Mouse (Mus musculus) hindbrain, embryonic 16.5 days (tissue): ENCODE results near the gene Prex1. TPM values are rescaled to one million over a fixed set of nuclear protein-coding genes. Genes with fewer than 3 reads are reported as not detected.
"Not testable (repeated sequence)": the region's sequence is repeated elsewhere in the genome, so short reads cannot be mapped to it uniquely, and the experiment has no call there.

ENCODE experiments used
- ATAC-seq: fragments of 200-750 bp; cut with Nextera tagmentation; 2 replicates; pipeline ENCODE4 v1.8.0; 2017; ENCODE audit warnings: moderate TSS enrichment, moderate library complexity
- H3K27ac ChIP-seq: fragments of 300-500 bp; sonication (generic); 2 replicates; pipeline ENCODE4 v1.5.1; 2014; ENCODE audit warnings: low read depth, mild to moderate bottlenecking, control low read depth, low read length, moderate library complexity
- H3K27me3 ChIP-seq: fragments of 300-500 bp; sonication (generic); replicated peaks from 2 replicates; pipeline ENCODE4 v1.6.1; 2014; ENCODE audit warnings: low read length; ENCODE audit not compliant: control insufficient read depth, insufficient read depth
- H3K36me3 ChIP-seq: fragments of 300-500 bp; sonication (generic); 2 replicates; pipeline ENCODE4 v1.6.1; 2014; ENCODE audit warnings: mild to moderate bottlenecking, low read length, moderate library complexity, mixed read lengths; ENCODE audit not compliant: control insufficient read depth, insufficient read depth
- H3K4me1 ChIP-seq: fragments of 300-500 bp; sonication (generic); 2 replicates; pipeline ENCODE4 v1.6.1; 2014; ENCODE audit warnings: low read depth, low read length; ENCODE audit not compliant: control insufficient read depth, insufficient read depth
- H3K4me2 ChIP-seq: fragments of 300-500 bp; sonication (generic); 2 replicates; pipeline ENCODE4 v1.6.1; 2014; ENCODE audit warnings: mild to moderate bottlenecking, low read length, control low read depth, moderate library complexity
- H3K4me3 ChIP-seq: fragments of 300-500 bp; sonication (generic); 2 replicates; pipeline ENCODE4 v1.5.1; 2014; ENCODE audit warnings: mild to moderate bottlenecking, low read length, control low read depth, moderate library complexity
- H3K9ac ChIP-seq: fragments of 300-500 bp; sonication (generic); 2 replicates; pipeline ENCODE4 v1.6.1; 2014; ENCODE audit warnings: low read depth, mild to moderate bottlenecking, control low read depth, low read length, moderate library complexity
- H3K9me3 ChIP-seq: fragments of 300-500 bp; sonication (generic); 2 replicates; pipeline ENCODE4 v1.6.1; 2014; ENCODE audit warnings: mild to moderate bottlenecking, low read length, moderate library complexity; ENCODE audit not compliant: control insufficient read depth
- WGBS: fragments of 180-500 bp; shearing (Covaris S2); extraction: QIAGEN DNeasy Blood & Tissue Kit; methylation state at CpG from one replicate; pipeline ENCODE4 v1.1.7; 2014; 5-methylcytosine and 5-hydroxymethylcytosine counted together
- polyA plus RNA-seq: library from polyadenylated mRNA; unstranded; fragments of >200 nt; fragmentation: Nextera tagmentation; extraction: Ambion mirVana; gene quantifications from 2 replicates; pipeline ENCODE4 v1.2.1, GENCODE M21; 2015

Prex1 gene
- polyA plus RNA-seq, 1 experiment from 2014 or later, result 27.3 TPM

DNA sequence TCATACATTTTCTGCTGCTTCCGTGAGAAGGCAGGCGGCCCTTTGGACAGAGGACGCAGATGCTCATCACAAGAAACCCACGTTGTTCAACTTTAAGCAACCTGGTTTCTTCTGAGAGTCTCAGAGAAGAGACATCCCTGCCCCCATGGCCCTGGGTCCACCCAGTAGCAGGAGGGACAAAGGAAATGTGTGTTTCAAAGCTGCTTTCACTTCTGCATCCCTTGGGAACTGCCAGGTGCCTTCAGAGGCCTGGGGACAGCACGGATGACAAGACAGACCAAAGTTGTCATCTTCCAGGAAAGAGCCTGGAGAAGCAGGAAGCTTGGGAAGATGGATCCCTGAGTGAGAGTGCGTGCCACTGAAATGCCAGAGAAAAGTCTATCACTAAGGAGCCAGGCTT, 27.8 kb upstream of the Prex1 start:
- H3K27me3 ChIP-seq, result no peaks in the 10 kb centered on the region
- no peak for ATAC-seq
- H3K36me3 ChIP-seq, result no peaks in the 10 kb centered on the region
- H3K4me1 ChIP-seq, result no peaks in the 10 kb centered on the region
- H3K9me3 ChIP-seq, result no peaks in the 10 kb centered on the region
- H3K27ac ChIP-seq, result no peak overlapping the region
- 84% methylated on average over 6 of the region's 6 CpGs for WGBS
- H3K4me3 ChIP-seq, result no peak overlapping the region
- H3K4me2 ChIP-seq, result no peak overlapping the region
- no peak overlapping the region; the same call in 1 of the 2 replicates for H3K9ac ChIP-seq

DNA sequence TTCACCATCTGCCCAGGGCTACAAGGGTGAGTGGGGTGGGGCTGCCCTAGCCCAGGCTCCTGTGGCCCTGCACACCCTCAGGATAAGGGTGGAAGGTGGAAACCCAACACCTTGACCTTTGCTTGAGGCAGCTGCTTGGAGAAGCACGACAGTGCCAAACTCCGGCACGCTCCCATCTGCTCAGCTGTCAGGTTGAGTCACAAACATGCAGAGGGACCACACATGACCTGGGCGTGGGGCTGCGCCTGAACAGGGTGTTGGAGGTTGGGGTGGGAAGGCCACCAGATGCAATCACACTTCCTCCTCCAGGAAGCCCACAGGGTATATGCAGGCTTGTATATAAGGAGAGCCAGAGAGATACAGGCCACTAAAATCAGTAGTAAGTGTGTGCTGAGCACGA, 26.8 kb upstream of the Prex1 start:
- H3K9ac ChIP-seq, result no peak overlapping the region

DNA sequence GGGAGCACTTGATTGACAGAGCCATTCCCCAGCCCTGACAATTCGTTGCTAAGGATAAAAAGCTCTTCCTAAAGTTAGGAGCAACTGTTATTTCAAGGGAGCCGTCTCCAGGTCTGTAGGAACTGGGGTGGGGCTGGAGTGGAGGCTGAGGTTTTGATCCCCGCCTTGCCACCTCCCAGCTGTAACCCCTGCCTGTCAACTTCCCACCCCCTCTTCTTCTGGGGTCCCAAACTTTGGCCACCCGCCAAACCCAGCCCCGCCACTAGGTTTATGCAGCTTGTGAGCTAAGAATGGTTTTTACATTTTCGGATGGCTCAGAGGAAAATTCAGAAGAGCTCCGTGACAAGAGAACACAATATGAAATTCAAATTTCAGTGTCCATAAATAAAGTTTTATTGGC, 23.7 kb upstream of the Prex1 start:
- Histone ChIP-seq H3K9ac (no peak overlapping the region), H3K27me3 (no peaks in the 10 kb centered on the region), H3K27ac (no peak overlapping the region), H3K4me2 (no peak overlapping the region), H3K9me3 (no peaks in the 10 kb centered on the region), H3K4me3 (no peak overlapping the region), H3K36me3 (no peaks in the 10 kb centered on the region), H3K4me1 (no peaks in the 10 kb centered on the region; the same call in 1 of the 2 replicates)
- 58% methylated on average over 7 of the region's 7 CpGs for WGBS
- no peak for ATAC-seq

More for the DNA sequence above, 26.8 kb upstream of the Prex1 start:
- 89% methylated on average over 6 of the region's 6 CpGs for WGBS
- Histone ChIP-seq H3K36me3 (no peaks in the 10 kb centered on the region), H3K27ac (no peak overlapping the region), H3K4me1 (no peaks in the 10 kb centered on the region; the same call in 1 of the 2 replicates), H3K27me3 (no peaks in the 10 kb centered on the region), H3K4me3 (no peak overlapping the region), H3K9me3 (no peaks in the 10 kb centered on the region), H3K4me2 (no peak overlapping the region)
- no peak for ATAC-seq

DNA sequence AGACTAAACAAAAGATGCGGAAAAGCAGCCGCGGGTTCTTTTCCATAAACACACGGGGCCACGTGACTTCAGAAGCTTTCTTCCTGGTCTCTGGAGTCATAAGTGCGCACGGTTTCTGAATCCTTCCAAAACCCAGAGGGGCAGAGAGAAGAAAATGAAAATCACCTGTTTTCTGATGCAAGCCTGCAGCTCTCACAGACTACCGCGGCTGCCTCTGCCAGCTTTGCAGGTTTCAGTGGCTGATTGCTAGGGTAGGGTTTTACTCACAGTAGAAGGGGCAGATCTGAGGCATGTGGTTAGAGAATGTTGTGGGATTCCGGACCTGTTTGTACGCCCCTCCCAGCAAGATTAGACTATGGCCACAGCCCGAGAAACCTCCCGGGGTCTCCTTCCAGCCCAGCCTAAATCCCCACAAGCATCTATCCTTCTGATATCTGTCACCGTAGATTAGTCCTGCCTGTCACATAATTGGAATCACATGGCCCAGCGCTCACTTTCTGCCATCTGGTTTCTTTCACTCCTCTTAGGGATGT, 21.9 kb upstream of the Prex1 start:
- Histone ChIP-seq H3K4me1 (peaks cover under 1% of the 10 kb centered on the region; the same call in 1 of the 2 replicates), H3K27me3 (no peaks in the 10 kb centered on the region), H3K4me2 (peak overlapping the region; percentile 37), H3K4me3 (no peak overlapping the region), H3K27ac (0 out of 2 replicates have a peak overlapping the region, but pooled peaks have one; percentile 31), H3K36me3 (no peaks in the 10 kb centered on the region), H3K9ac (peak overlapping the region; percentile 38; the same call in 1 of the 2 replicates), H3K9me3 (no peaks in the 10 kb centered on the region)
- ATAC-seq, result peak; percentile 58
- WGBS, result 32% methylated on average over 15 of the region's 15 CpGs

DNA sequence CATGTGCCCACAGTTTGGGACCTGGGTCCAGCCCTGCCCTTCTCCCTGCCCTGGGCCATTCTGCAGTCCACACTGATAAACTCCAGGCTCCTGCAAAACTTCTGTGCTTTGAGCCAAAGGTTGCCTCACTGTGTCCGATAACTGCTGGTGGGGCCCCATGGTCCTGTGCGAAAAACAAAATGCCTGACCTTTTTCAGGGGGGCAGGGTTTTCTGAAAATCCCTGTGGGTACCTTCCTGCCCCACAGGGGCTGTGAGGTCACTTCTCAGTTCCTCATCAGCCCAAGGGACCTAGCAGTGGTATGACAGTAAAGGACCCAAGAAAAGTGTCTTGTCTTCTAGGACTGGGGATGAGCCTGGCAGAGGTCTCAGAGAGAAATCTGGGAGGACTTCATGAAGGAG, 19.2 kb upstream of the Prex1 start:
- Histone ChIP-seq H3K9me3 (no peaks in the 10 kb centered on the region), H3K27me3 (no peaks in the 10 kb centered on the region), H3K36me3 (no peaks in the 10 kb centered on the region), H3K4me1 (peaks cover 18% of the 10 kb centered on the region), H3K4me3 (no peak overlapping the region), H3K4me2 (no peak overlapping the region), H3K9ac (no peak overlapping the region), H3K27ac (no peak overlapping the region)
- no peak for ATAC-seq
- 85% methylated on average over 2 of the region's 2 CpGs for WGBS

DNA sequence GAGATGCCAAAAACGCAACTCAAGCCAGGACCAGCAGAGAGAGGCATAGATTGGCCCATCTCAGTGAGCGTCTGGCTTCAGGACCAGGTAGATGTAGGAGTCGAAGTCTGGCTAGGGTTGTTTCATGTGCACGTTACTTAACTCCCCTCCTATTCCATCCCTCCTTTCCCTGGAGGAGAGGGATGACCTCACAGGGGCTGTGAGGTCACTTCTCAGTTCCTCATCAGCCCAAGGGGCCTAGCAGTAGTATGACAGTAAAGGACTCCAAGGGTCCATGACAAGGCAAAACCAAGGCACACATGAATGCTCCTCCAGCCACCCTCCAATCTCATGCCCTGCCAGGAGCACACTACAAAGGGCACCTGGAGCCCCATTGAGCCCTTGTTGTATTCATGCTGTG, 18.5 kb upstream of the Prex1 start:
- no peaks in the 10 kb centered on the region for H3K9me3 ChIP-seq
- ATAC-seq, result no peak
- H3K36me3 ChIP-seq, result no peaks in the 10 kb centered on the region
- no peak overlapping the region for H3K4me2 ChIP-seq
- H3K27me3 ChIP-seq, result no peaks in the 10 kb centered on the region
- H3K9ac ChIP-seq, result no peak overlapping the region
- 89% methylated on average over 4 of the region's 4 CpGs for WGBS
- H3K27ac ChIP-seq, result no peak overlapping the region
- H3K4me3 ChIP-seq, result no peak overlapping the region
- peaks cover 18% of the 10 kb centered on the region for H3K4me1 ChIP-seq

DNA sequence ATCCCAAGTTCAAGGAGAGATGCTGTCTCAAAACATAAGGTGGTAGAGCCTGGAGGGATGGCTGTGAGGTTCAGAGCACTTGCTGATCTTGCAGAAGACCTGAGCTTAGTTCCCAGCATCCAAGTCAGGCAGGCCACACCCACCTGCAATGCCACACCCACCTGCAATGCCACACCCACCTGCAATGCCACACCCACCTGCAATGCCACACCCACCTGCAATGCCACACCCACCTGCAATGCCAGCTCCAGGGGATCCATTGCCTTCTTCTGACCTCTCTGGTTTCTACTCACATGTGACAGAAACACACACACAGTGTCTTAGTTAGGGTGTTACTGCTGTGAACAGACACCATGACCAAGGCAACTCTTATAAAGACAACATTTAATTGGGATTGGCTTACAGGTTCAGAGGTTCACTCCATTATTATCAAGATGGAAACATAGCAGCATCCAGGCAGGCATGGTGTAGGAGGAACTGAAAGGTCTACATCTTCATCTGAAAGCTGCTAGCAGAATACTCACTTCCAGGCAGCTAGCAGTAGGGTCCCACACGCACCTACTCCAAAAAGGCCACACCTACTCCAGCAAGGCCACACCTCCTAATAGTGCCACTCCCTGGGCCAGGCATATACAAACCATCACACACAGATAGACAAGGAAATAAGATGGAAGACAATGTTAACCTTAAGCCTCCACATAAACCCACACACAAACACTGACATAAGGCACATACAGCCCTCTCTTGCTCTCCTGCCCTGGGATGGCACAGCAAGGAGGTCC, 17.7 kb upstream of the Prex1 start:
- not testable (repeated sequence) for ATAC-seq

DNA sequence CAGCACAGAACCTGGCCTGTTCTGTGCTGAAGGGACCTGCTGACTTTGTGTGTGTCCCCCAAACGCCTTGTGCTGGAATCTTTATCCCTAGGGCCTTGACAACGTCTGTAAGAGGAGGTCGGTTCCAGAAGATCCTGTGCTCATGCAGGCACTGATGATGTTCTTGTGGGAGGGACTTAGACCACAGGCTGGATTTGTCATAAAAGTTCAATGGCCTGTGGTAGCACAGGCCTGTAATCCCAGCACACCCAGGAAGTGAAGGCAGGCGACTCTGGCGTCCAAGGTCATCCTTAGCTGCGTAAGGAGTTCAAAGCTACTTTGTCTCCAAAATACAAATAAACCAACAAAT, 16.9 kb upstream of the Prex1 start:
- H3K9ac ChIP-seq, result 0 out of 2 replicates have a peak overlapping the region, but pooled peaks have one; percentile 1
- H3K9me3 ChIP-seq, result no peaks in the 10 kb centered on the region
- no peaks in the 10 kb centered on the region for H3K36me3 ChIP-seq
- H3K4me3 ChIP-seq, result no peak overlapping the region
- no peaks in the 10 kb centered on the region for H3K27me3 ChIP-seq
- ATAC-seq, result no peak
- H3K4me2 ChIP-seq, result no peak overlapping the region
- 50% methylated on average over 6 of the region's 6 CpGs for WGBS
- H3K4me1 ChIP-seq, result peaks cover 18% of the 10 kb centered on the region
- peak overlapping the region; percentile 51; the same call in 1 of the 2 replicates for H3K27ac ChIP-seq

More for the DNA sequence above, 17.7 kb upstream of the Prex1 start:
- 87% methylated on average over 1 of the region's 1 CpGs for WGBS
- H3K27ac ChIP-seq, H3K36me3 ChIP-seq, H3K4me2 ChIP-seq, H3K9me3 ChIP-seq, H3K4me3 ChIP-seq, H3K27me3 ChIP-seq, H3K9ac ChIP-seq: not testable (repeated sequence)
- peaks cover 18% of the 10 kb centered on the region for H3K4me1 ChIP-seq
